Mouse (Mus musculus) embryonic facial prominence, embryonic 13.5 days (tissue): Measurements from ENCODE around the gene Slc18a2. TPM values are rescaled to one million over a fixed set of nuclear protein-coding genes. Genes with fewer than 3 reads are reported as not detected.

Experiments used
- ATAC-seq: fragments of 200-750 bp; cut with Nextera tagmentation; 2 replicates; pipeline ENCODE4 v1.8.0; 2017; ENCODE audit warnings: low read depth; ENCODE audit not compliant: insufficient number of reproducible peaks, insufficient read depth, low FRiP score, low TSS enrichment
- H3K27ac ChIP-seq: fragments of 300-500 bp; sonication (generic); 2 replicates; pipeline ENCODE4 v1.5.1; 2015; ENCODE audit warnings: moderate library complexity, mild to moderate bottlenecking, inconsistent platforms
- H3K27me3 ChIP-seq: fragments of 300-500 bp; sonication (generic); 2 replicates; pipeline ENCODE4 v1.6.1; 2015; ENCODE audit warnings: mild to moderate bottlenecking, inconsistent platforms
- H3K36me3 ChIP-seq: fragments of 300-500 bp; sonication (generic); 2 replicates; pipeline ENCODE4 v1.6.1; 2015; ENCODE audit warnings: mild to moderate bottlenecking, inconsistent platforms
- H3K4me1 ChIP-seq: fragments of 300-500 bp; sonication (generic); 2 replicates; pipeline ENCODE4 v1.6.1; 2015; ENCODE audit warnings: inconsistent platforms
- H3K4me2 ChIP-seq: fragments of 300-500 bp; sonication (generic); 2 replicates; pipeline ENCODE4 v1.6.1; 2015; ENCODE audit warnings: moderate library complexity, mild to moderate bottlenecking, inconsistent platforms
- H3K4me3 ChIP-seq: fragments of 300-500 bp; sonication (generic); 2 replicates; pipeline ENCODE4 v1.5.1; 2015; ENCODE audit warnings: mild to moderate bottlenecking, inconsistent platforms
- H3K9ac ChIP-seq: fragments of 300-500 bp; sonication (generic); 2 replicates; pipeline ENCODE4 v1.6.1; 2015; ENCODE audit warnings: mild to moderate bottlenecking, inconsistent platforms
- H3K9me3 ChIP-seq: fragments of 300-500 bp; sonication (generic); 2 replicates; pipeline ENCODE4 v1.6.1; 2016; ENCODE audit warnings: inconsistent platforms
- WGBS: fragments of 180-500 bp; shearing (Covaris S2); methylation state at CpG from one replicate; pipeline ENCODE4 v1.1.7; 2015; ENCODE audit warnings: mixed read lengths; 5-methylcytosine and 5-hydroxymethylcytosine counted together
- polyA plus RNA-seq: library from polyadenylated mRNA; unstranded; fragments of >200 nt; fragmentation: Nextera tagmentation; extraction: Ambion mirVana; gene quantifications from 2 replicates; pipeline ENCODE4 v1.2.1, GENCODE M21; 2015

The Slc18a2 gene
- polyA plus RNA-seq, 1 experiment from 2014 or later, result 9.0 TPM

DNA sequence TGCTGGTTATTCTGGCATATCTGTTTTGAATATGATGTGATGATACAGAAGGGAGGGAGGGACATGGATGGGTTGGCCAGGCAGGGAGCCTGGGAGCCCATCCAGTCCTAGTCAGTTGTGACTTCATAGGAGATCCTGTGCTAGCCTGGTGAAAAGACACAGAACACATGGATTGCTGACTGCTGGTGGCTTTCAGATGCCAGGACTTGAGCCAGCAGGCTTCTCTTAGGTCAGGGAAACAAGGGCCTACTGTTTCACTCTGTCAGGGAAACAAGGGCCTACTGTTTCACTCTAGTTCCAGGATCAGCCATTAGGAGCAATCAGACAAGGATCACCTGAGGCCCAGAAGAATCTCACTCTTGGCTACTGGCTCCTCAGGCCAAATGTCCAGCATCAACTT lies 20.1 kb downstream of the Slc18a2 start:
- Histone ChIP-seq H3K27ac (no peak overlapping the region), H3K9ac (no peak overlapping the region), H3K36me3 (no peaks in the 10 kb centered on the region), H3K4me3 (no peak overlapping the region), H3K27me3 (no peaks in the 10 kb centered on the region), H3K4me1 (no peaks in the 10 kb centered on the region), H3K4me2 (no peak overlapping the region), H3K9me3 (no peaks in the 10 kb centered on the region)
- no peak for ATAC-seq

DNA sequence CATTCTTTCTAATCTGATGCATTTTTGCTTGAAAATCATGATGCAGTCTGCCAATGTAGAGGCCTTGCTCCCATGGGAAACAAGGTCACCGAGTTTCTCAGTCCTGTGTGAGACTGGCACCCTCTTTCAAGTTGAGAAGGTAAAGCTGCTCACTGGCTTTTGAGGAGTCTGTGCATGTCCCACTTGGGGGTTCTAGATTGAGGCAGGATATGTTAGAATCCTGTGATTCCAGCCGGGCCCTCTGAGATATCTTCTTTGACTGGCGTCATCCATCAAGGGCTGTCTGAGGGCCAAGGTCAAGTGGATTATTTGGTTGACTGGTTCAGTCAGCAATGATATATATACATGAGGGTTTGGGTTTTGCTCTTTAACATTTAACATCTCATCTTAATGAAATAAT lies 21.3 kb downstream of the Slc18a2 start:
- Histone ChIP-seq H3K36me3 (no peaks in the 10 kb centered on the region), H3K4me2 (no peak overlapping the region), H3K4me1 (no peaks in the 10 kb centered on the region), H3K27me3 (no peaks in the 10 kb centered on the region), H3K9me3 (no peaks in the 10 kb centered on the region), H3K27ac (no peak overlapping the region), H3K9ac (no peak overlapping the region), H3K4me3 (no peak overlapping the region)
- WGBS, result 93% methylated on average over 3 of the region's 3 CpGs
- no peak for ATAC-seq

DNA sequence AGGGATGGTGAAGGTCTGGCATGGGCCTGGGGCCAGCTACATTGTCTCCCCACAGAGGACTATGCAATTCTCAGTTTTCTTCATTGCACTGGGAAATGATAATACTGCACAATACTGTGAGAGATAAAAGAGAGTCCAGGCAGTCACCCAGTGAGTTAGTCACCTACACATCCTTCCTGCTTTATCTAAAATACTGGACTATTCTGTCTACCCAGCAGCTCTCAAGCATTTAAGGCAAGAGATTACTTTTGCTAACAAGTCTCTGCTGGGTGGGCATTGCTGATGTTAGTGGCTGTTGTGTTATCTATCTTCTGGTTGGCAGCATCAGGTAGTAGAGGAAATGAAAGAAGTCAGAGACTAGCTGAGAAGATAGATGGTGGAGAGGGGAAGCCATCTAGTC lies 28.3 kb downstream of the Slc18a2 start:
- H3K36me3 ChIP-seq, result no peaks in the 10 kb centered on the region
- no peak overlapping the region for H3K4me2 ChIP-seq
- H3K4me3 ChIP-seq, result no peak overlapping the region
- no peaks in the 10 kb centered on the region for H3K4me1 ChIP-seq
- no peaks in the 10 kb centered on the region for H3K9me3 ChIP-seq
- no peak for ATAC-seq
- no peak overlapping the region for H3K9ac ChIP-seq
- H3K27me3 ChIP-seq, result no peaks in the 10 kb centered on the region
- no peak overlapping the region for H3K27ac ChIP-seq

DNA sequence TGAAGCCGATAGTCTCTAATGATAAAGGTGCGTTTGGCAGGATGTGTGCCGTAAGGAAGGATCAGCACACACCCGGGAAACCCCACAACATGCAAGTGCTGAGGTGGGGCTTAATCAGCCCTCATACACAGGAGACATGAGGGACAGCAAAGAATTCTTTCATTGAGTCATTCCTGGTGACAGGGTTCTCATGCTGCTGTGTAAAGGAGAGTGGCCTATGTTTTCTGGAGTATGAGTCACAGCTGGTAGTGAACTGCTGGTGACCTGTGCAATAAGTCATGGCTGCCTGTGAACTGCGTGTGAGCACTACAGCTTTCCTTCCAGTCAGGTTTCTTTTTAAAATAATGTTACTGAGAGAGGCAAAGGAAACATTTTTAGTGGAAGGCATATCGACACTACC lies 29.1 kb downstream of the Slc18a2 start:
- H3K36me3 ChIP-seq, result no peaks in the 10 kb centered on the region
- no peaks in the 10 kb centered on the region for H3K27me3 ChIP-seq
- 91% methylated on average over 6 of the region's 6 CpGs for WGBS
- H3K27ac ChIP-seq, result no peak overlapping the region
- H3K9ac ChIP-seq, result no peak overlapping the region
- no peak overlapping the region for H3K4me2 ChIP-seq
- no peak overlapping the region for H3K4me3 ChIP-seq
- no peak for ATAC-seq
- no peaks in the 10 kb centered on the region for H3K9me3 ChIP-seq
- no peaks in the 10 kb centered on the region for H3K4me1 ChIP-seq

DNA sequence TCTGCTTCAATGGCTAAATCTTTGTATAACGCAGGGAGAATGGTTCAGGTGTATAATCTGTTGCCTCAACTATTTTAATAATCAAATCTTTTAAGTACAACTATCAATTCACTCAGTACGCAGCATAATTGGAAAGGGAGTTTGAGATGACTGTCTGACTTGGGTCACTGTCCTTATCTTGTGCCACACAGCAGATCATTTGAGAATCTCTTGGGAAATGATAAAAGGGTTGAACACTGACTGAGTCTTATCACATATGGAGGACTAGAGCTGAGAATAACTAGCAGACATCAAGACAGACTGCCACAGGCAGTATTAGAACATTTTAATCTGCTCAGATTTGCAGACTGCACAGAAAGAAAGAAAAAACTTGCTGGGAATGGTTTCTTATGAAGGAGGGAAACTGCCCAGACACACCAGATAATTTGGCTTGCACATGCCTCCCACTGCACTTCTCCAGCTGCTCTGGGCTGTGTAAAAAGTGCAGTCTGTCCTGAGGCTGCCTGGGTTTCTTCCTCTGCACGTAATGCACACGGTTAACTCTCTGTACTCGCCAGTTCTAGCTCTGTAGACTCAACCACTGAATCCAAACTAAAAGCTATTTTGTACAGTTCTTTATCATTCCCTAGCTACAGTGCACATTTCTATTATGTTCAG lies 31.6 kb downstream of the Slc18a2 start:
- H3K4me1 ChIP-seq, result no peaks in the 10 kb centered on the region
- no peak overlapping the region for H3K27ac ChIP-seq
- H3K4me3 ChIP-seq, result no peak overlapping the region
- 82% methylated on average over 5 of the region's 5 CpGs for WGBS
- no peak for ATAC-seq
- no peaks in the 10 kb centered on the region for H3K9me3 ChIP-seq
- no peaks in the 10 kb centered on the region for H3K27me3 ChIP-seq
- no peak overlapping the region for H3K9ac ChIP-seq
- H3K36me3 ChIP-seq, result no peaks in the 10 kb centered on the region
- H3K4me2 ChIP-seq, result no peak overlapping the region

DNA sequence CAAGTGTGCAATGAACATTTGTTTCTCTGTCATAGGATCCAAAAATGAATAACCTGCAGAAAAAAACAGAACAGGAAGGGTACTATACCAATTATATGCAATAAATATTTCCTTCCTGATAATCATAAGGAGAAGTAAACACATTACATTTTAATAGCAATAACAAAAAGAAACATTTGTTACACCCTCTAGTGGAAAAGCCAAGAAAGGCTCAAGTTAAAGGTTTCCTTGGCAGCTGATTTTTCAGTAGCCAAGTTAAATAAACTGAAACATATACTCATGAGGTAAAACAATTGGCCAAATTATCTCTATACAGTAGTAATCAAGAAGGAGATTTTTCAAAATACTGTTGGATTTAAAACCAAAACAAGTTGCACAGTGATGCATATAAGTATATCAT lies 54.6 kb downstream of the Slc18a2 start:
- Histone ChIP-seq H3K36me3 (peaks cover 13% of the 10 kb centered on the region; the same call in 1 of the 2 replicates), H3K4me1 (no peaks in the 10 kb centered on the region), H3K9ac (no peak overlapping the region), H3K4me2 (no peak overlapping the region), H3K4me3 (no peak overlapping the region), H3K27me3 (no peaks in the 10 kb centered on the region), H3K9me3 (no peaks in the 10 kb centered on the region), H3K27ac (no peak overlapping the region)
- ATAC-seq, result no peak

DNA sequence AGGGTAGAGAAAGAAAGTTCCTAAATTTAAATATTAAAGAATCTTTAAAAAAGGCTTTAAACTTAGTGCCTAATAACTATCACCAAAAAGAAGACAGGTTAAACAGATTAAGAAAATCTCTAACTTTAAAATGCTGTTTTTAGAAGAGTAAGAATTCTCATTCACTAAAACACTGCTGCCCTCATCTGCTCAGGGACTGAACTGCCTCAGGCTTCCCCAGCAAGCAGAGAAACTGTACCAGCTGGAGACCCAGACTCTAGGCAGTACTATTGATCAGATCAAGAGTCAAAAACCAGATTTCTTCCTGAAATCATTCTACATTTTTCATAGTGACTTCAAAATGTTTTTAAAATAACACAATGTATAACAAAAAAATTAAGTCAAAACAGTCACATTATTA lies 55.9 kb downstream of the Slc18a2 start:
- H3K4me2 ChIP-seq, result no peak overlapping the region
- no peak overlapping the region for H3K4me3 ChIP-seq
- H3K27ac ChIP-seq, result no peak overlapping the region
- no peaks in the 10 kb centered on the region for H3K27me3 ChIP-seq
- no peaks in the 10 kb centered on the region for H3K4me1 ChIP-seq
- H3K9me3 ChIP-seq, result no peaks in the 10 kb centered on the region
- H3K9ac ChIP-seq, result no peak overlapping the region
- peaks cover 13% of the 10 kb centered on the region; the same call in 1 of the 2 replicates for H3K36me3 ChIP-seq
- no peak for ATAC-seq

DNA sequence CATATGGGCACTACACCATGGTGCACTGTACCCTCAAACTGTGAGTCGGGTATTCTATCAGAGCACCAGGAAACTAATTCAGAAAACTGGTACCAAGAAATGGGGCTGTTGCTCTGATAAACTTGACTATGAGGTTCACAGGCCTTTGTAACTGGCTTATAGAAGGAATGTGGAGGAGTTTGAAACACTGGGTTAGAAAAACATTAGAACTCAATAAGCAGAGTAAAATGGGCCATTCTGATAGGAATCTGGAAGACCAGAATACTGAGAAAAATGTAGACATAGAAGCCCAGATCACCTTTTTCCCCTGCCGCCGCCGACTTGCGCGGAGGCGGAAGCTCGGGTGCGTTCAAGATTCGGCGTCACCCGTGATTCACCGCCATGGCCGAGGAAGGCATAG lies 61.3 kb downstream of the Slc18a2 start, which contains the start of gene Rps12-ps3:
Rps12-ps3 (plus strand) TSS at position 301 of the 400 bp plus-strand sequence.
- no peak for ATAC-seq
- H3K9ac ChIP-seq, result no peak within 1 kb of the TSS
- H3K36me3 ChIP-seq, result peaks cover 13% of the 10 kb centered on the region; the same call in 1 of the 2 replicates
- H3K27me3 ChIP-seq, result no peaks in the 10 kb centered on the region
- H3K4me2 ChIP-seq, result no peak within 1 kb of the TSS
- 95% methylated on average over 14 of the region's 14 CpGs for WGBS
- H3K27ac ChIP-seq, result no peak within 1 kb of the TSS
- no peak within 1 kb of the TSS for H3K4me3 ChIP-seq
- no peaks in the 10 kb centered on the region for H3K9me3 ChIP-seq
- H3K4me1 ChIP-seq, result no peaks in the 10 kb centered on the region

DNA sequence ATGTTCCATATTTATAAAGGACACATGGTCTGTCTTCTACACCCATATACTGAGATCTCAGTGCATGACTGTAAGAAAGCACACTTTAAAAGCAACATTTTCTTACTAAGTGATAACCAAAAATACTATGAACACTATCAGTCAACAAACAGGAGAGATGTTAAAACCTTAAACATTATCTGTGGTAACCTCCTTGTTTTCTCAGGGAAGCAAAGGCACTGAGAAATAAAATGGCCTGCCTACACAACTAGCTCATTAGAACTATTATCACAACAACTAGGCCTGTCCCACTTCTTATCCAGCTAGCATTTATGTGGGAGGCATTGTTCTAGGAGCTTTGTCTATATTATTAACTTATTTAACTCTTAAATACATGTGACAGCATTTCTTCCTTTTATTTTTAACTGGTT lies 70.1 kb downstream of the Slc18a2 start:
- no peak for ATAC-seq
- Histone ChIP-seq H3K4me2 (no peak overlapping the region), H3K9me3 (no peaks in the 10 kb centered on the region), H3K27ac (no peak overlapping the region), H3K4me3 (no peak overlapping the region), H3K27me3 (no peaks in the 10 kb centered on the region), H3K9ac (no peak overlapping the region), H3K4me1 (0 out of 2 replicates have a peak, but pooled peaks cover 2% of the 10 kb centered on the region), H3K36me3 (peaks cover 4% of the 10 kb centered on the region; the same call in 1 of the 2 replicates)

DNA sequence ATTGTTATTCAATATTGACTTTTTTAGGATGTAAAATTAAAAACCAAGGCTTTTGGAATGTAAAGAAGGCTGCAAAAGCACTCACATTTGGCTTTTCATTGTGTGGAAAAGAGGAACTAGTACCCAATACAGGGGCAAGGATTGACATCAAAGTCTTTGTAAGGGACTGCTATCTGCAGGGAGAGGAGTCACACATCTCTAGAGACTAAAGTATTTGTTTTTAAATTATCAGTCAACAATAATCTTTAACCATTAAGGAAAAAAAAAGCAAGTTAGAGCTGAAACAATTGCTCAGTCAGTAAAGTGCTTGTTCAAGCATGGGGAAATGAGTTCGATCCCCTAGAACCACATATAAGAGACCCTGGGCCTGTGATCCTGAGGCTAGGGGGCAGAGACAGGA lies 76.0 kb downstream of the Slc18a2 start:
- no peak overlapping the region for H3K4me2 ChIP-seq
- H3K27me3 ChIP-seq, result no peaks in the 10 kb centered on the region
- no peak for ATAC-seq
- no peaks in the 10 kb centered on the region for H3K9me3 ChIP-seq
- no peak overlapping the region for H3K27ac ChIP-seq
- no peak overlapping the region for H3K4me3 ChIP-seq
- peaks cover 12% of the 10 kb centered on the region for H3K4me1 ChIP-seq
- no peak overlapping the region for H3K9ac ChIP-seq
- 0 out of 2 replicates have a peak, but pooled peaks cover 4% of the 10 kb centered on the region for H3K36me3 ChIP-seq
- 95% methylated on average over 1 of the region's 1 CpGs for WGBS

DNA sequence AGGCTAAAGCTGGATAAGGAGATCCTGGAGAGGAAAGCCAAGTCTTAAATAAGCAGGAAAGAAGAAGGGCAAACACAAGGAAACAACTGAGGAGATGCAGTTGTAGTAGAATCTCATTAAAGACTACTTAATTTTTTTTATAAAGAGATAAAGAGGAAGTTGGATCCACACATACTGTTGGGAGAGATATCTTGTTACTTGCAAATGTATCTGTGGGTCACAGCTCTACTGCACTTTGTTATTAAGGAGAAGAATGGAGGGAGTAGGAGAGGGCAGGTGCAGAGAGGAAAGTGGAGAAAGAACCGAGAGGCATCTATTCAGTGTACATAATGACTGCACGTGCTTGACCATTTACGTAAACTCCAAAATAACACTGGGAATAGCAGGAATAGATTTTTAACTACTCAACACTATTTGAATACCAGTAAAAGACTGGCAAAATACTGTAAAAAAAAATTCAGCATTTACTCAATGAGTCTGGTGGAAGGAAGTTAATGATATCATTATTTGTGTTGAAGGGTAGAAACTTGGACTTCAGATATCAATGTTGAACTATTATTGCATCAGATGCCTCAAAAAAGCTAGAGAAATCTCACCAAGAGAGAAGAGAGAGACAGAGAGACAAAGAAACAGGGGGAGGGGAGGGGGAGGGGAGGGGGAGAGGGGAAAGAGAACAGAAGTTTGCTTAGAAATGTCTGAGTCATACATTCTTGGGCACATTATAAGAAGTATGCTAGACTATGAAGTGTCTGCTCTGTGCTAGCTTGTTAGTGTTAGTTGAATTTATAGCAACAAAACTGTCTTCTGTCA lies 77.4 kb downstream of the Slc18a2 start:
- 89% methylated on average over 3 of the region's 3 CpGs for WGBS
- no peak overlapping the region for H3K4me3 ChIP-seq
- no peak overlapping the region for H3K27ac ChIP-seq
- H3K4me1 ChIP-seq, result peaks cover 15% of the 10 kb centered on the region
- no peak overlapping the region for H3K9ac ChIP-seq
- ATAC-seq, result no peak
- H3K36me3 ChIP-seq, result 0 out of 2 replicates have a peak, but pooled peaks cover 4% of the 10 kb centered on the region
- no peak overlapping the region for H3K4me2 ChIP-seq
- no peaks in the 10 kb centered on the region for H3K9me3 ChIP-seq
- no peaks in the 10 kb centered on the region for H3K27me3 ChIP-seq

DNA sequence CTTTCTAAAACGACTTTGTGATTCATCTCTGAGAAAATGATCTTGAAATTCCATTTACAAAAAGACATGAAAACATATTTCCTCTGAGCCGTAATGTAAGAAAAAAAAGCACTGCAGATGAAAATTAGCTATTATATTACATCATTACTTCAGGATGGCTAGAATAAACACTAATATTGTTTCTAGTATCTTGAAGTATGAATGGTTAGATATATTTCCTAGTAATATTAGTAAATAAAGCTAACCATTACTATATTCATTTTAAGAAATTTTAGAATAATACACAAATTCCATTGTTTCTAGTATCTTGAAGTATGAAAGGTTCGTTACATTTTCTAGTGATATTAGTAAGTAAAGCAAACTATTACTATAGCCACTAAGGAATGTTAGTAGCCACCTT lies 79.2 kb downstream of the Slc18a2 start:
- Histone ChIP-seq H3K9ac (no peak overlapping the region), H3K4me1 (peaks cover 28% of the 10 kb centered on the region), H3K4me3 (no peak overlapping the region), H3K27me3 (no peaks in the 10 kb centered on the region), H3K27ac (no peak overlapping the region), H3K9me3 (no peaks in the 10 kb centered on the region), H3K4me2 (no peak overlapping the region), H3K36me3 (0 out of 2 replicates have a peak, but pooled peaks cover 4% of the 10 kb centered on the region)
- ATAC-seq, result no peak
- WGBS, result 78% methylated on average over 3 of the region's 3 CpGs
